Mouse (Mus musculus): ENCODE data around the gene Ube2ql1. TPM values are rescaled to one million over a fixed set of nuclear protein-coding genes. Genes with fewer than 3 reads are reported as not detected.

Ube2ql1 gene
- polyA plus RNA-seq, 1 experiment from 2014 or later = 2.8 TPM

DNA sequence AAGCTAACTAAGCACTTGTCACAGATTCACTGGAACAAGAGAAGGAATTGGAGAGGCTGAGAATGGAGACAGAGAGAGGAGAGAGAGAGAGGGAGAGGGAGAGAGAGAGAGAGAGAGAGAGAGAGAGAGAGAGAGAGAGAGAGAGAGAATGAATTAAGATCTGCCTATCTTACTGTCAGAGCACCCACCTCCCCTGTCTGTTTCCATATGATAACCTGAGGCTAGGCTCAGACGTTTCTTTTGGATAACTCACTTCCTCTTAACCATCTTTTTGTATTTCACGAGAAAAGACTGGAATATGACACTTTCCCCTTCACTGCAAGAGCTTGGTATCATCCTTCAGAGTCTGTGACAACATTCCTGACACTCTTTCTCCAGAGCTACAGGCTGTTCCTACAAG, 32.8 kb downstream of the Ube2ql1 start:
- Histone ChIP-seq H3K4me2 (replicated peaks) (no peak overlapping the region), H3K4me3 (no peak overlapping the region), H3K9me3 (no peaks in the 10 kb centered on the region), H3K9ac (no peak overlapping the region), H3K27ac (no peak overlapping the region), H3K4me1 (no peaks in the 10 kb centered on the region), H3K36me3 (no peaks in the 10 kb centered on the region), H3K27me3 (0 out of 2 replicates have a peak, but pooled peaks cover 10% of the 10 kb centered on the region)
- no peak for ATAC-seq (ENCODE audit: insufficient number of reproducible peaks, insufficient read depth, low FRiP score, low TSS enrichment)
- WGBS = 30% methylated on average over 2 of the region's 2 CpGs

DNA sequence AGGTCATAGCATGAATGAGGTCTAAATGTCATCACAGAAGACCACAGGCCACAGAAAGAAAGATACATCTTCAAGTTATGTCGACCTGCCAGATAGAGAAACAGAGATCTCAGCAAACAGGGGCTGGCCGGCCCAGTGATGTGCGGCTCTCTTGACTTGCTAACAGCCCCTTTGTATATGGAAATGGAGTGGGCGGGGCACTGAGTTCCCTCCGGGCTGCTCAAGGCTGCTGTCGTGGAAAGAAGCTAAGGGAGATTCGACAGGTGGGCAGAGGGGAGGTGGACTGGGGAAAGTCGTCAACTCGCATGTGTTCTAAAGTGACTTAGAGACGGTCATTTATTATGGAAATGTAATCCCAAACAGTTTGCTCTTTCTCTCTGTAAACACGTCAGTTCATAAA, 36.2 kb downstream of the Ube2ql1 start:
- no peak overlapping the region for H3K4me3 ChIP-seq
- ATAC-seq (ENCODE audit: insufficient number of reproducible peaks, insufficient read depth, low FRiP score, low TSS enrichment) = no peak
- H3K4me2 ChIP-seq (replicated peaks) = no peak overlapping the region
- H3K4me1 ChIP-seq = no peaks in the 10 kb centered on the region
- no peaks in the 10 kb centered on the region for H3K9me3 ChIP-seq
- H3K9ac ChIP-seq = no peak overlapping the region
- H3K27me3 ChIP-seq = 0 out of 2 replicates have a peak, but pooled peaks cover 10% of the 10 kb centered on the region
- H3K27ac ChIP-seq = no peak overlapping the region
- H3K36me3 ChIP-seq = no peaks in the 10 kb centered on the region
- WGBS = 17% methylated on average over 11 of the region's 11 CpGs

DNA sequence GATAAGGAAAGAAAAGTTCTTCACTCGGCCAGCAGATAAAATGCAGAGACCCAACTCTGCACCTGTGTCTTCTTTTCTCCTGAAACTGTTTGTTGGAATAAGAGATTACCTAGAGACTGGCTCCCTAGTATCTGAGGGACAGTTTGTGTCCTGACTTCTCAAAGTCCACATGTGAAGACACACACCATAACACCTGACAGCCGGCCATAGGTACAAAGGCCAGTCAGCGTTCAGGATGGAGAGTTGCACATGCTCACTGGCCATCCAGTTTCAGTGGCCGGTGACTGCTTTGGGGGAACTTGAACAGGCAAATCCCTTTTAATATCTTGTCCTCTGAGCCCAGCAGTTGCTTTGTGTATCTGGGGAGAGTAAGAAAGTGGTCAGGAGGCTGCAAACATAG, 38.3 kb downstream of the Ube2ql1 start:
- Histone ChIP-seq H3K36me3 (no peaks in the 10 kb centered on the region), H3K9me3 (no peaks in the 10 kb centered on the region), H3K4me1 (no peaks in the 10 kb centered on the region), H3K27me3 (0 out of 2 replicates have a peak, but pooled peaks cover 10% of the 10 kb centered on the region), H3K9ac (no peak overlapping the region), H3K27ac (no peak overlapping the region), H3K4me3 (no peak overlapping the region), H3K4me2 (replicated peaks) (no peak overlapping the region)
- 86% methylated on average over 4 of the region's 4 CpGs for WGBS
- ATAC-seq (ENCODE audit: insufficient number of reproducible peaks, insufficient read depth, low FRiP score, low TSS enrichment) = no peak

DNA sequence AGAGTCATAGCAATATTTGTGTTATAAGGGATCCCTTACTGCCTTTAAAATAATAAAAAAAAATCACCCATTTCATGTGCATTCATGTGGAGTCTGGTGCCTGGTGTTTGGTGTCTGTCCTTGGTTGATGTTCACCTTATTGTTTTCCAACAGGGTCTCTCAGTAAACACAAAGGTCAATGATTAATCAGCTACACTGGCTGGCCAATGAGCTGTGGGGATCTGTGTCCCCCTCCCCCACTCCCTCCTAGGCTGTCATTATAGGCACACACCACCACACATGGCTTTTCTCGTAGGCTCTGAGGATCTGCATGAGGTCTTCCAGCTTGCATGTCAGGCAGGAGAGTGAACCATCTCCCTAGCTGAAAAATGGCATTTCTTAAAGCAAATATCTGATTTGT, 38.9 kb downstream of the Ube2ql1 start:
- Histone ChIP-seq H3K4me3 (no peak overlapping the region), H3K4me1 (no peaks in the 10 kb centered on the region), H3K27ac (no peak overlapping the region), H3K9ac (no peak overlapping the region), H3K9me3 (no peaks in the 10 kb centered on the region), H3K36me3 (no peaks in the 10 kb centered on the region), H3K27me3 (0 out of 2 replicates have a peak, but pooled peaks cover 10% of the 10 kb centered on the region), H3K4me2 (replicated peaks) (no peak overlapping the region)
- 43% methylated on average over 1 of the region's 1 CpGs for WGBS
- ATAC-seq (ENCODE audit: insufficient number of reproducible peaks, insufficient read depth, low FRiP score, low TSS enrichment) = no peak

DNA sequence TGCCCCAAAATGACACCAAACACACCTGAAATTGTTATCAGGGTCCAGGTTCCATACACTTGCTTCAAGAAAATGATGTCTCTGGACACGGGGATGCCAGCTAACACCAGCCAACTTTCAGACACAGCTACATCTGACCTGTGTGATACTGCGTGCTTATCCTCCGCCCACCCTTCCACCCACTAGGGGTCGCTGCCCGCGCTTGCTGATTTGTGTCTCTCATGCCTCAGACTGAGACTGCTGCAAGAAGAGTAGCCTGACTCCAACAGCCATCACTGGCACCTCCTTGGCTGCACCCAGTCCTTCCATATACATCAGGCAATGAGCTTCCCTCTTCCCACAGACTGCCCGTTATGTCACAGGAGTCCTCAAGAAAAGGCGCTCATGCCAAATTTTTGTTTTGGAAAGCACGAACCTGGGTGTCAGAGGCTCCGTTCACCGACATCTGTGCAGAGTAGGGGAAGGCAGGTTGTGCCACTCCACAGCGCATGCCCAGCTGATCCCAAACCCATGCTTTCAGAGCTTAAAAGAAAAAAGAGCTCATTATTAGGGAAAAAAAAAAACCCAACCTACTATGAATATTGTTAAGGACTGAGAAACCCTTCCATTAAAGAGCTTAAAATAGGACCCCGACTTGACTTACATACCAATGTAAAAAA, 43.2 kb downstream of the Ube2ql1 start:
- Histone ChIP-seq H3K4me2 (replicated peaks) (no peak overlapping the region), H3K9ac (no peak overlapping the region), H3K4me3 (no peak overlapping the region), H3K4me1 (no peaks in the 10 kb centered on the region), H3K27ac (no peak overlapping the region), H3K36me3 (no peaks in the 10 kb centered on the region), H3K9me3 (no peaks in the 10 kb centered on the region), H3K27me3 (no peaks in the 10 kb centered on the region)
- WGBS = 41% methylated on average over 13 of the region's 13 CpGs
- no peak for ATAC-seq (ENCODE audit: insufficient number of reproducible peaks, insufficient read depth, low FRiP score, low TSS enrichment)

DNA sequence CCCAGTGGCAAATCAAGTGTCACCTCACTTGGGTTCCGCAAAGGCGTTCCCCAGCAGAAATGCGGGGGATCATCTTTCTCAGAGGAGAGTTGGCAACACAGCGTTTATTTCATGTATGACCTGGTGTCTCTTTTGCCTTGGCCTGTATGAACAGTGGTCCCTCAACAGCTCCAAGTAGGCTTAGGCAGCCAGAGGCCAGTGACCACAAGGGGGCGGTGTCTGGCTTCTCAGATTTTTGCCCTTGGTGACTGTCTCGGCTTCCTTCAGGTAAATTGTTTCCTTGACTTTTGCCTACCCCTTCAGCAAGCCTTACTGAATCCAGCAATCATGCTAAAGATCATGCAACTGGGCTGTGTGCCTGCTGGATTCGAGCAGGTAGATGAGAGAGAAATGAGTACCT, 48.6 kb downstream of the Ube2ql1 start:
- Histone ChIP-seq H3K27ac (no peak overlapping the region), H3K4me1 (no peaks in the 10 kb centered on the region), H3K36me3 (no peaks in the 10 kb centered on the region), H3K9ac (no peak overlapping the region), H3K9me3 (no peaks in the 10 kb centered on the region), H3K27me3 (no peaks in the 10 kb centered on the region), H3K4me2 (replicated peaks) (no peak overlapping the region), H3K4me3 (no peak overlapping the region)
- 38% methylated on average over 7 of the region's 7 CpGs for WGBS
- ATAC-seq (ENCODE audit: insufficient number of reproducible peaks, insufficient read depth, low FRiP score, low TSS enrichment) = no peak

DNA sequence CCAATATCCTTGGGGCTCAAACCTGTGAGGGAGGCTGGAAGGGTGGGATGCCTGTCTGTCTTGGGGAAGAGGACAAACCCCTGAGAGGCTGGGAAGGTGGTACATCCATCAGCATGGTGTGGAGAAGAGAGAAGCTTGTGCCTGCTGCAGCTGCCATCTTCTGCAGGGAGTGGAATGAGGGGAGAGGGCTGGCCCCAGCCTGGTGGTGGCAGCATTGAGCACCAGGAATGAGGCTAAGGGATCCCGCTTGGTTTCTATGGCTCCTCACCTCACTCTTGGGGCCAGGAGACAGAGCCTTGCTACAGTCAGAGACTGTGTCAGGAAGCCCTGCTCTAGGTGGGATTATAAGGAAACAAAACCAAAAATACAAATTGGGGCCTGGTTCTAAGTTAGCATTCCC, 52.7 kb downstream of the Ube2ql1 start:
- Histone ChIP-seq H3K9me3 (no peaks in the 10 kb centered on the region), H3K9ac (no peak overlapping the region), H3K36me3 (no peaks in the 10 kb centered on the region), H3K4me3 (no peak overlapping the region), H3K4me2 (replicated peaks) (no peak overlapping the region), H3K4me1 (0 out of 2 replicates have a peak, but pooled peaks cover 5% of the 10 kb centered on the region), H3K27ac (no peak overlapping the region), H3K27me3 (no peaks in the 10 kb centered on the region)
- no peak for ATAC-seq (ENCODE audit: insufficient number of reproducible peaks, insufficient read depth, low FRiP score, low TSS enrichment)
- WGBS = 13% methylated on average over 1 of the region's 1 CpGs

DNA sequence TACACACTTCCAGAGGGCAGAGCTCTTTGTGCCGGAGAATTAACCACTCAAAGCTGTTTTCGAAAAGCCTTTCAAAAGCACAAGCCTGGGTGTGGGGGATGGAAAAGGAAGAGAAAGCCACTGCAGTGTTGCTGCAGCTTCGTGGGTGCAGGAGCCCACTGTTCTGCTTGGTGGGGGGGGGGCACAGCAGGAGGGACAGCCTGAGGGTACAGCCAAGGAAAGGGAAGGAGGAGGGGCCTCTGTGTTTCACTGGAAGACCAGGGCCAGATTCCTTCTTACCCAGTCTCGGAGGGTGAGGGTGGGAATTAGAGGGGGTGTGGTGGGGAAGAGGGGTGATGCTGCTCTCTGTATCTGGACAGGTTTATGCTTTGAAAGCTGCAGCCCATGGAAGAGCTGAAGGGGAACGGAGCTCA, 54.3 kb downstream of the Ube2ql1 start:
- ATAC-seq (ENCODE audit: insufficient number of reproducible peaks, insufficient read depth, low FRiP score, low TSS enrichment) = no peak
- H3K9ac ChIP-seq = no peak overlapping the region

DNA sequence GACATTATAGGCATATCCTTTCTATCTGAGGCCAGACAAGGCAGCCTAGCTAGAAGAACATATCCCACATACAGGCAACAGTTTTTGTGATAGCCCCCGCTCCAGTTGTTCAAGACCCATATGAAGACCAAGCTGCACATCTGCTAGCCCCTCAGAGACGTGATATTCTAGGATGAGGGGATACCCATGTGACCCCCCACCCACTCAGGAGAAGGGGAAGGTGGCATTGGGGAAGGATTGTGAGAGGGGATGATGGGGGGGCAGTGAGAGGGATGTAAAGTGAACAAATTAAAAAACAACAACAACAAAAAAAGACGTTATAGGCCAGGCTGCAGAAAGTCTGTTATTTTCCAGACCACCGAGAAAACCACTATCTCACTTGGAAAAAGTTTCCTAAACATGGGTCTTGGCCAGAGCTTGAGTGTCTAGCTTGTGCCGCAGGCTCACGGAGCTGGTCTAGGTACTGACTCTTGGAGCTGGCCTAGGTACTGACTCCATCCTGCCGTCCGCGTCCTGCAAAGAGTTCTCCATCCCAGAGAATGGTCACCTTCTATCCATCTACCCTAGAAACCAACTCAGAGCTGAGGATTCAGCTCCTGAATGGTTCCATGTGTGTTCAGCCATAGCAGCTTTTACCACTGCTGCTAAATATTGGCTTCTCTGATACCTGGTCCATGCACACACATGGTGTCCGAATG, 65.6 kb downstream of the Ube2ql1 start:
- Histone ChIP-seq H3K9ac (no peak overlapping the region), H3K27ac (no peak overlapping the region), H3K4me1 (no peaks in the 10 kb centered on the region), H3K27me3 (no peaks in the 10 kb centered on the region; the same call in 1 of the 2 replicates), H3K9me3 (no peaks in the 10 kb centered on the region), H3K4me3 (no peak overlapping the region), H3K4me2 (replicated peaks) (no peak overlapping the region), H3K36me3 (no peaks in the 10 kb centered on the region)
- no peak for ATAC-seq (ENCODE audit: insufficient number of reproducible peaks, insufficient read depth, low FRiP score, low TSS enrichment)
- 57% methylated on average over 10 of the region's 10 CpGs for WGBS

More for the DNA sequence above, 54.3 kb downstream of the Ube2ql1 start:
- Histone ChIP-seq H3K27ac (no peak overlapping the region), H3K9me3 (no peaks in the 10 kb centered on the region), H3K4me2 (replicated peaks) (0 out of 2 replicates have a peak overlapping the region, but pooled peaks have one; percentile 18), H3K4me3 (no peak overlapping the region), H3K36me3 (no peaks in the 10 kb centered on the region), H3K27me3 (no peaks in the 10 kb centered on the region), H3K4me1 (0 out of 2 replicates have a peak, but pooled peaks cover 5% of the 10 kb centered on the region)
- WGBS = 17% methylated on average over 5 of the region's 5 CpGs

DNA sequence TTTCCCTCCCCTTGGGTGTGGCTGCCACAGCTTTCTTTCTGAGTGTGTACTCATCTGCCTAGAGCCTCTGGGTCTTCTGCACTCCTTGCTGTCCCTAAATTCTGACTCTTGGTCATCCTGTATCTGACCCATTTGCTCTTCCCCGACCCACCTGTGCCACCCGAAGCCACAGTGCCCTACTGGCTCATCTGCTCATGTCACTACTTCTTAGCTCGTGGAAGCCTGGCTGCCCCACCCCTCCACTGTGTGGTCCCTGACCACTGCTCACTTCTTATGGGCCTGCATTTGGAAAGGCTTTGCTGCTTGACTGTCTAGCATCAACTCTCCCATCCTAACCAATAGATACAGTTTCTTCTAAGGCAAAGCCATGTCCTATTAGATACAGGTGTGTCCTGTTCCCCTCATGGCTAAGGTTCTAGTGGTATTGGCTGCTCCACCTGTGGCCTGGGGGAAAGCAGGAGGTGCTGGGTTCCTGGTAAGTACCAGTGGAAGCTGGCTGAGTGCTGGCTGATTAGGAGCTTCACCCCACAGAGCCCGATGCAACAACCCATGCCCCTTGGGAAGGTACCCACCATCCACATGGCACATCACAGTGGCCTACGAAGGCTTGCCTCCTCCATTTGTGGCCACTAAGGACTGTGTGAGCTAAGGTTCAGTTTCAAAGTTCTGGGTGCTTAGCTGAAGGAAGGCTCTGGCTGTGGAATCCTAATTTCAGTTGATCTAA, 66.3 kb downstream of the Ube2ql1 start:
- 81% methylated on average over 5 of the region's 5 CpGs for WGBS
- no peak overlapping the region for H3K9ac ChIP-seq
- no peaks in the 10 kb centered on the region for H3K36me3 ChIP-seq
- no peak overlapping the region for H3K4me3 ChIP-seq
- no peaks in the 10 kb centered on the region for H3K9me3 ChIP-seq
- H3K27ac ChIP-seq = no peak overlapping the region
- ATAC-seq (ENCODE audit: insufficient number of reproducible peaks, insufficient read depth, low FRiP score, low TSS enrichment) = no peak
- no peaks in the 10 kb centered on the region; the same call in 1 of the 2 replicates for H3K27me3 ChIP-seq
- no peaks in the 10 kb centered on the region for H3K4me1 ChIP-seq
- H3K4me2 ChIP-seq (replicated peaks) = no peak overlapping the region

DNA sequence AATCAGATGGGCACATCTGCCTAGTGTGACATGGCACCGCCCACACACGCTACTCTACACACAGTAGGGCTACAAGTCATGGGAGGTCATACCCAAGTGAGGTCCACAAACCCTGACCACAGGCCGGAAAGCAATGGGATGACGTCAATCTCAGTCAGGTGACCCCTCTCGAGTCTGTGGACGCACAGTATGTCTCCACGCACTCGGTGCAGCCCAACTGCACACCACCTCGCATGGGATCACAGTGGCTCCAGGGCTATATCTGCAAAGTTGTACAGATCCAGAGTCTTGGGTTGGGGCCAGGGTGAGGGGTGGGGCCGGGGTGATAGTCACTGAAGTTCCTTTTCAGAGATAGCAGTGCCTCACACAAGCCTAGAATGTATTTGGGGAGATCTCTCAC, 67.1 kb downstream of the Ube2ql1 start:
- Histone ChIP-seq H3K27me3 (no peaks in the 10 kb centered on the region; the same call in 1 of the 2 replicates), H3K4me3 (no peak overlapping the region), H3K9ac (no peak overlapping the region), H3K27ac (no peak overlapping the region), H3K9me3 (no peaks in the 10 kb centered on the region), H3K4me2 (replicated peaks) (no peak overlapping the region), H3K4me1 (no peaks in the 10 kb centered on the region), H3K36me3 (no peaks in the 10 kb centered on the region)
- WGBS = 92% methylated on average over 10 of the region's 10 CpGs
- no peak for ATAC-seq (ENCODE audit: insufficient number of reproducible peaks, insufficient read depth, low FRiP score, low TSS enrichment)
